Mouse (Mus musculus) kidney, adult 2 months (tissue): ENCODE data around the gene Kidins220. TPM values are rescaled to one million over a fixed set of nuclear protein-coding genes. Genes with fewer than 3 reads are reported as not detected.

ENCODE experiments used
- DNase-seq: peaks from one replicate; pipeline ENCODE4 v3.0.0; 2021
- H3K27ac ChIP-seq: fragments of 200-500 bp; 2 replicates; pipeline ENCODE4 v1.5.1; 2012; ENCODE audit warnings: low read depth, low read length, control low read depth, inconsistent platforms; ENCODE audit not compliant: insufficient read depth
- H3K27me3 ChIP-seq: fragments of 200-500 bp; replicated peaks from 2 replicates; pipeline ENCODE4 v1.6.1; 2012; ENCODE audit warnings: mild to moderate bottlenecking, moderate library complexity, low read length, inconsistent platforms; ENCODE audit not compliant: control insufficient read depth, insufficient read depth
- H3K36me3 ChIP-seq: fragments of 200-500 bp; 2 replicates; pipeline ENCODE4 v1.6.1; 2012; ENCODE audit warnings: mild to moderate bottlenecking, moderate library complexity, low read length, inconsistent platforms; ENCODE audit not compliant: control insufficient read depth, insufficient read depth
- H3K4me1 ChIP-seq: fragments of 200-500 bp; 2 replicates; pipeline ENCODE4 v1.6.1; 2011; ENCODE audit warnings: low read length; ENCODE audit not compliant: control insufficient read depth, insufficient read depth
- H3K4me3 ChIP-seq: fragments of 200-500 bp; 2 replicates; pipeline ENCODE4 v1.5.1; 2011; ENCODE audit warnings: mild to moderate bottlenecking, low read depth, low read length, control low read depth; ENCODE audit not compliant: insufficient read depth
- CTCF ChIP-seq: fragments of 200-500 bp; conservative IDR thresholded peaks from 2 replicates; pipeline ENCODE4 v1.5.1; 2011; ENCODE audit warnings: low read depth, mild to moderate bottlenecking, control low read depth, low read length, moderate library complexity, mixed read lengths; ENCODE audit not compliant: insufficient read depth, insufficient read length
- POLR2A ChIP-seq: fragments of 200-500 bp; IDR thresholded peaks from one replicate; pipeline ENCODE4 v1.6.1; 2011; ENCODE audit warnings: low read depth, low read length, control low read depth
- WGBS: fragments of 180-500 bp; shearing (Covaris S2); methylation state at CpG from one replicate; pipeline ENCODE4 v1.1.7; 2018; 5-methylcytosine and 5-hydroxymethylcytosine counted together
- polyA plus RNA-seq: library from polyadenylated mRNA; depleted of rRNA; stranded (reverse); fragments of >200 nt; gene quantifications from 2 replicates; pipeline ENCODE4 v1.2.3, GENCODE M21; 2012

The Kidins220 gene
- polyA plus RNA-seq, 1 experiment, result 79.6 TPM

- no peaks in the 10 kb centered on the region for H3K27me3 ChIP-seq
- peak; percentile 93 for DNase-seq
- no peaks in the 10 kb centered on the region for H3K4me1 ChIP-seq
- WGBS, result 8% methylated on average over 25 of the region's 25 CpGs
- H3K4me3 ChIP-seq, result peak overlapping the region; percentile 41
- TF ChIP-seq POLR2A, result no peak
- TF ChIP-seq CTCF, result peak; percentile 99
- H3K36me3 ChIP-seq, result no peaks in the 10 kb centered on the region
- H3K27ac ChIP-seq, result peak overlapping the region; percentile 54
Observed at GRCm38 (mm10) chr12:25092027-25092704, 117.4 kb downstream of the Kidins220 start.

GRCm38 (mm10) chr12:25092751-25093211 lies 118.1 kb downstream of the Kidins220 start:
- peak overlapping the region; percentile 41 for H3K4me3 ChIP-seq
- TF ChIP-seq POLR2A, result peak; percentile 52
- TF ChIP-seq CTCF, result no peak
- DNase-seq, result peak; percentile 92
- no peaks in the 10 kb centered on the region; the same call in 1 of the 2 replicates for H3K4me1 ChIP-seq
- peak overlapping the region; percentile 54 for H3K27ac ChIP-seq
- no peaks in the 10 kb centered on the region for H3K27me3 ChIP-seq
- WGBS, result 5% methylated on average over 17 of the region's 17 CpGs
- H3K36me3 ChIP-seq, result no peaks in the 10 kb centered on the region

GRCm38 (mm10) chr12:25093241-25093774 lies 118.6 kb downstream of the Kidins220 start:
- peak overlapping the region; percentile 54 for H3K27ac ChIP-seq
- WGBS, result 14% methylated on average over 11 of the region's 11 CpGs

GRCm38 (mm10) chr12:25094621-25095521 lies 120.1 kb downstream of the Kidins220 start:
- peak; percentile 54 for DNase-seq
- WGBS, result 1% methylated on average over 22 of the region's 22 CpGs
- Histone ChIP-seq H3K27me3 (no peaks in the 10 kb centered on the region), H3K36me3 (no peaks in the 10 kb centered on the region), H3K4me3 (peak overlapping the region; percentile 98), H3K27ac (peak overlapping the region; percentile 92), H3K4me1 (no peaks in the 10 kb centered on the region; the same call in 1 of the 2 replicates)
- no peak for TF ChIP-seq POLR2A
- 0 out of 2 replicates have a peak, but pooled peaks have one; percentile 3 for TF ChIP-seq CTCF

More at GRCm38 (mm10) chr12:25093241-25093774, 118.6 kb downstream of the Kidins220 start:
- Histone ChIP-seq H3K4me1 (no peaks in the 10 kb centered on the region; the same call in 1 of the 2 replicates), H3K27me3 (no peaks in the 10 kb centered on the region), H3K36me3 (no peaks in the 10 kb centered on the region), H3K4me3 (peak overlapping the region; percentile 41)
- peak; percentile 89 for DNase-seq
- TF ChIP-seq CTCF, result no peak
- peak; percentile 90 for TF ChIP-seq POLR2A

GRCm38 (mm10) chr12:25095538-25095937 lies 120.8 kb downstream of the Kidins220 start:
- TF ChIP-seq POLR2A (no peak), CTCF (no peak)
- peak overlapping the region; percentile 92 for H3K27ac ChIP-seq
- no peak for DNase-seq
- under 1% methylated on average over 19 of the region's 19 CpGs for WGBS
- H3K27me3 ChIP-seq, result no peaks in the 10 kb centered on the region
- peak overlapping the region; percentile 98 for H3K4me3 ChIP-seq
- H3K4me1 ChIP-seq, result no peaks in the 10 kb centered on the region; the same call in 1 of the 2 replicates
- H3K36me3 ChIP-seq, result no peaks in the 10 kb centered on the region

GRCm38 (mm10) chr12:25095974-25096639 lies 121.4 kb downstream of the Kidins220 start:
- H3K27ac ChIP-seq, result peak overlapping the region; percentile 93
- H3K4me1 ChIP-seq, result no peaks in the 10 kb centered on the region; the same call in 1 of the 2 replicates
- WGBS, result under 1% methylated on average over 41 of the region's 41 CpGs
- TF ChIP-seq POLR2A, result peak; percentile 96
- no peak for TF ChIP-seq CTCF
- H3K36me3 ChIP-seq, result no peaks in the 10 kb centered on the region
- H3K4me3 ChIP-seq, result peak overlapping the region; percentile 98
- DNase-seq, result peak; percentile 100
- no peaks in the 10 kb centered on the region for H3K27me3 ChIP-seq
